Comparison of ENCODE assay signal across 9 mouse cellular contexts in the genomic region with DNA sequence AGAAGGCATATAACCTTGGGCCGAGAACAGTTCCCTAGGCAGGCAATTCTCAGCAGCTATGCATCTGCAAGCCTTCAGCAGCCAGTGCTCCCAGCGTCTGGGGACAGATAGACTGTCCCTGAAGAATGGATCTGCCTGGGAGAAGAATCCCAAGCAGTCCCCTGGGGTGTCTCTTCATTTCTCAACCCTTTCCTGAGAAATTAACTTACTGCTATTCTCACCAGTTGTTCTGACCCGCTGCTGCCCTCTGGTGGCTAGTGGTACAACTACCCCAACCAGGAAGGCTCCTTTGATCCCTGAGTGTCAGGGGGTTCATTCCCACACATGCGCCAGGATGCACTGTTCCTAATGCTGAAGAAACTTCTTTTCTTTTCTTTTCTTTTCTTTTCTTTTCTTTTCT.
A peak's percentile ranks its signal among the peaks of the same experiment; 100 is the strongest.
DNase-seq lines count a peak whose midpoint lies in the region; ATAC-seq and TF ChIP-seq lines count a peak whose summit lies in the region.
"Had no signal": no experiment of that assay in that cellular context is flagged by ENCODE, and none has a peak within 500 bp of the region (broad histone marks: within the 10 kb centered on the region; RNA-seq: fewer than 3 reads in every experiment).

No protein-coding gene starts in this region.

- no peak overlapping the region for H3K4me3 ChIP-seq in heart, embryonic 12.5 days
- H3K4me3 ChIP-seq in cortical plate, adult 2 months (ENCODE audit: insufficient read depth, low read length): no peak overlapping the region
- no peak overlapping the region for H3K4me3 ChIP-seq in heart, postnatal 0 days (ENCODE audit: low read depth, low read length)
- H3K4me3 ChIP-seq: neural tube, embryonic 12.5 days had no signal

- 37% methylated on average over 4 of the region's 4 CpGs for WGBS in heart, embryonic 12.5 days
- 47% methylated on average over 4 of the region's 4 CpGs for WGBS in heart, postnatal 0 days

- TF ChIP-seq POLR2A in cortical plate, adult 2 months (IDR thresholded peaks at IDR 0.05; ENCODE audit: extremely low read depth, insufficient read depth, low read length): no peak

- no peak overlapping the region for H3K27ac ChIP-seq in heart, embryonic 12.5 days (ENCODE audit: poor library complexity, severe bottlenecking)
- H3K27ac ChIP-seq in cortical plate, adult 2 months (ENCODE audit: insufficient read depth, low read length): no peak overlapping the region
- no peak overlapping the region for H3K27ac ChIP-seq in heart, postnatal 0 days (ENCODE audit: low read depth)
- H3K27ac ChIP-seq: neural tube, embryonic 12.5 days had no signal

- no peaks in the 10 kb centered on the region for H3K36me3 ChIP-seq in heart, embryonic 12.5 days
- no peaks in the 10 kb centered on the region for H3K36me3 ChIP-seq in heart, postnatal 0 days (replicated peaks; ENCODE audit: control insufficient read depth, insufficient read depth, low read length)
- H3K36me3 ChIP-seq: neural tube, embryonic 12.5 days had no signal

- H3K9me3 ChIP-seq in heart, embryonic 12.5 days (replicated peaks): no peaks in the 10 kb centered on the region
- H3K9me3 ChIP-seq in heart, postnatal 0 days (replicated peaks; ENCODE audit: control insufficient read depth, low read length): no peaks in the 10 kb centered on the region
- H3K9me3 ChIP-seq: neural tube, embryonic 12.5 days had no signal

- no peak overlapping the region for H3K9ac ChIP-seq in heart, embryonic 12.5 days
- H3K9ac ChIP-seq in heart, postnatal 0 days (replicated peaks; ENCODE audit: low read depth, low read length): no peak overlapping the region
- H3K9ac ChIP-seq: neural tube, embryonic 12.5 days had no signal

- peak; percentile 65 for TF ChIP-seq CTCF in cortical plate, adult 2 months (IDR thresholded peaks at IDR 0.05; ENCODE audit: extremely low read depth, insufficient read depth, low read length)
- peak; percentile 84 for TF ChIP-seq CTCF in heart, postnatal 0 days (IDR thresholded peaks at IDR 0.05; ENCODE audit: low read depth)

- no peak for ATAC-seq in heart, embryonic 12.5 days (ENCODE audit: insufficient number of reproducible peaks, low FRiP score)
- no peak for ATAC-seq in heart, postnatal 0 days (ENCODE audit: insufficient read depth, low read depth)

- no peak overlapping the region for H3K4me2 ChIP-seq in heart, embryonic 12.5 days
- H3K4me2 ChIP-seq in heart, postnatal 0 days (ENCODE audit: low read depth, low read length): no peak overlapping the region
- H3K4me2 ChIP-seq: neural tube, embryonic 12.5 days had no signal

- H3K4me1 ChIP-seq in heart, embryonic 12.5 days (replicated peaks): no peaks in the 10 kb centered on the region
- peaks cover 2% of the 10 kb centered on the region; the same call in 1 of the 2 replicates for H3K4me1 ChIP-seq in cortical plate, adult 2 months (ENCODE audit: control insufficient read depth, insufficient read depth, low read length)
- H3K4me1 ChIP-seq in heart, postnatal 0 days (ENCODE audit: control insufficient read depth, insufficient read depth): no peaks in the 10 kb centered on the region

- peak; percentile 79 to 93 for DNase-seq in heart, adult 18-20 months
- peak; percentile 76 to 93 for DNase-seq in adrenal gland, adult (ENCODE audit: inconsistent age in 2 of 2, low spot score in 1 of 2)
- DNase-seq in heart, postnatal 0 days (ENCODE audit: low spot score): peak; percentile 49
- DNase-seq in left cerebral cortex, adult 11 months (ENCODE audit: low spot score): peak; percentile 19
- DNase-seq in mesoderm, embryonic 11.5 days (ENCODE audit: low read depth, low spot score): peak; percentile 73
- DNase-seq in spleen, postnatal 4 days (ENCODE audit: low spot score in 2 of 2): peak; percentile 35 to 78

- no peak for TF ChIP-seq EP300 in heart, postnatal 0 days (IDR thresholded peaks at IDR 0.05; ENCODE audit: low read depth)

- H3K27me3 ChIP-seq in heart, embryonic 12.5 days (replicated peaks): no peaks in the 10 kb centered on the region
- H3K27me3 ChIP-seq in heart, postnatal 0 days (ENCODE audit: control insufficient read depth, insufficient read depth, low read length): no peaks in the 10 kb centered on the region
- H3K27me3 ChIP-seq: neural tube, embryonic 12.5 days had no signal

Comparison
In these comparisons a context has a peak if more than half of its experiments do, and no peak if none do; other contexts are left out.
1. DNase-seq: peak in every context shown above with its lines; median percentile 86 in heart, adult 18-20 months; 84 in adrenal gland, adult; 73 in mesoderm, embryonic 11.5 days; 56 in spleen, postnatal 4 days; 49 in heart, postnatal 0 days; 19 in left cerebral cortex, adult 11 months.